Mouse (Mus musculus): ENCODE results near the gene Sgpp2.
A peak's percentile ranks its signal among the peaks of the same experiment; 100 is the strongest.

Gene Sgpp2

GRCm38 (mm10) chr1:78409396-78409795, 99.3 kb downstream of the Sgpp2 start:
- no peak for DNase-seq

DNA sequence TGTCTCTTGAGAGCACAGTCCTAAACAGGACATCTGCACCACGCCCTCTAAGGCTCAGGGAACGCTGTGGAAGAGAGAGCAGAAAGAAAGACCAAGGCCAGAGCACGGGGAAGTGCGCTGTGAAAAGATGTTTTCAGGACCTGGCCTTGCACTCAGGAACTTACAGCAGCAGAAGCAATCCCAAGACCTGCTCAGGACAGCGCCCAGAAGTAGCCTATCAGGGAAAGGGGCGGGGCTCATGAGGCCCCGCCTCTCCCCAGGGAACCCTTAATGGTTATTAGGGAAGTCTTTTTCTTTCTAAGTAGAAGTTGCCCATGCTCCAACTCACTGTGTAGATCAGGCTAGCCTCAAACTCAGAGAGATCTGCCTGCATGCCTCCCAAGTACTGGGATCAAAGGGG, 102.5 kb downstream of the Sgpp2 start:
- no peak for DNase-seq

- DNase-seq: no peak
Measured at GRCm38 (mm10) chr1:78414421-78414820, 104.3 kb downstream of the Sgpp2 start.

GRCm38 (mm10) chr1:78417154-78417911, 107.2 kb downstream of the Sgpp2 start:
- DNase-seq: no peak

- DNase-seq: peak; percentile 72 to 73
Measured at GRCm38 (mm10) chr1:78419593-78419992, 109.4 kb downstream of the Sgpp2 start.

DNA sequence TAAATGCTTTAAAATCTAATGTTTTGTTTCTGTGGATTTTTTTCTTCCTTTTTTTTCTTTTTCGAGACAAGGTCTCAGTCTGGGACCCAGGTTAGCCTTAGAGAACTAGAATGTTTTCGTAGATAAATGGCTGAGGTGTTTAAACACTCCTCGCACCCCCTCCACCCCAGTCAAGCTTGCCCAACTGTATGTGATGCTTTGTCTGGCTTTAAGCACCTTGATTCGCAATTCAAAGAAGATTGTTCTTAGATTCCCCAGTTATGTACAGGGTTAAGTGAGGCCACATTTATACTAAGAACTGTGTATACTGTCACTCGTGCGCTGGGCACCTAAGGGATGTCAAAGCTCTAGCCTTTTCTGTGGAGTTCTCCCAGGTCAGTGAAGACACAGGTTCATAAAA, 110.1 kb downstream of the Sgpp2 start:
- DNase-seq: no peak

GRCm38 (mm10) chr1:78421749-78422148, 111.6 kb downstream of the Sgpp2 start:
- no peak for DNase-seq

DNA sequence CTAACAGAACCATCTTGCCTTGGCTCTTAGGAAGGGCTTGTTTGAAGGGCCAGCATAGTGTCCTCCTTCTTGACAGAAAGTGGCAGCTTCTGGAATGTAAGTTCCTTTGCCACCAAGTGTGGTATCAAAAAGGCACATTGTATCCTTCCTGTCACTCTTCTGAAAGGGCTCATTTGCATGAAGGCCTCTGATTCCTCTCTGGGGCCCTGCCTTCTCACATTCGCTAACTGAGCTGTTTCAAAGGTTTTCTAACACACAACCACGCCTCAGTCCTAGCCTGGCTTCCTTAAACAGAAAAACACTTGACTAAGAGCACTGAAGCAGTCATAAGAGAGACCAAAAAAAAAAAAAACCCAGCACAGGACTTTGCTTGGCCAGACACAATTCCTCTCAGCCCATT, 112.4 kb downstream of the Sgpp2 start:
- peak; percentile 43 to 50 for DNase-seq

DNA sequence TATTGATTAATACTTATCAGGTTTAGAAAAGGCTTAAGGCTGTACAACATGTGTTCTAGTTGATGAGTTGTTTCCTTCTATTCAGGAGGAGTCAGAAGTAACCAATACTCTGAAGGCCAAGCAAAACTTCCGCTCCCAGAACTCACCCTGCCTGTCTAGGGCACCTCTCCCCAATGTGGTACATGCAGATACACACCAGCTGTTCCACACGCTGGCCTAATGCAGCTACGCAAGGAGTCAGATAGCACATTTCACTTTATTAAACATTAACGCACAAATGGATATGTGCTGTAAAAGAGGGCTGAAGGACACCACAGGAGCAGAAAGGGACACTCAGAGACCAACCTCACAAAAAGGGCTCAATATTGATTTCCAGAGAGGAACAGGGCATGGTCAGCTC, 114.7 kb downstream of the Sgpp2 start:
- DNase-seq: no peak

- DNase-seq: no peak
Measured at GRCm38 (mm10) chr1:78425309-78425708, 115.2 kb downstream of the Sgpp2 start.

GRCm38 (mm10) chr1:78425793-78426700, 115.9 kb downstream of the Sgpp2 start:
- no peak for DNase-seq

DNA sequence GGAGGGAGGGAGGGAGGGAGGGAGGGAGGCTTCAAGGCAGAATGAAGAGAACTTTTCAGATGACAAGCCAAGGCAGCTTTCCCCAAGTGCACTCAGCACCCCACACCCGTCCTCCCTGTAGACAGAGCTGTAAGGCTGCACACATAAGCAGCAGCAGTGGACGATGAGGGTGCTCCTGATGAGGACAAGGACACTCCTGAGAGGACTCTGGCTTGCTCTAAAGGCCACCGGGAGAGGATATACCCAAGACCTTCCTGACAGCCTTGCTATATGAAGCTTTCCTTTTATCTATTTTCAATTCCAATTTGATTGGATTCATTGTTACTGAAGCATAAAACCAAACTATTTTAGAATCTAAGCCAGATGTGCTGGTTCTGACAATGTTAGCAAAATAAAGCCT, 116.7 kb downstream of the Sgpp2 start:
- no peak for DNase-seq

GRCm38 (mm10) chr1:78428851-78429250, 118.7 kb downstream of the Sgpp2 start:
- no peak for DNase-seq

DNA sequence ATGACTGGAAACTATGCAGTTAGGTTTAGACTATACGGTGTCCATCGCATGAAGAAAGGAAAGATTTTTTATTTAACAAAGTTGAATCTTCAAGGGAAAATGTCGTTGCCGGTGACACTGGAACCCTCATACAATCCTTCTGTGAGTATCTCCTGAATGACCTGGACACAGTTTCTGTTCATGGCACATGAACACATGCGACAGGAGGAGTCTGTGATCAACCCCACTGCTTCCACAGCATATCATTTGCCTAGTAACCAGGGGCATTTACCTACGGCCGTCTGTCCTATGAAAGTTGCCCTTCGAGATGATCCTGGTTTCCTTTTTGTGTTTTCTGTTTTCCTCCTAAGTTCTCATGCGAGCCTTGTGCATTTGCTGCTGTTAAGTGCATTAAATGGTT, 123.3 kb downstream of the Sgpp2 start:
- no peak for DNase-seq

DNA sequence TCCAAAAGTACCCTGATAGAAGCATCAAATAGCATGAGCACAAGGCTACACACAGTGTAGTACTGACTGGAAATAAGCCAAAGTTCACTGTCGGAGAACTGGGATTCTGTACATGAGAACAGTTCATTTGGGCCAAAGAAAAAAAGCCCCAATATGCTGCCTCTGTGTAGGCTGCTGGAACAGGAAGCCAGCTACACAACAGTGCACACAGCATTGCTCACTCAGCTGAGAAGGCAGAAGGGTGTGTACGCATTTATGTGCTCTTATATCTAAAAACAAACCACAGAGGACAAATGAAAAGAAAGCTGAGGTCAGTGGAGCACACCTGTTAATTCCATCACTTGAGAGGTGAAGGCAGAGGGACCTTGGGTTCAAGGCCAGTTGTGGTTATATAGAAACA, 125.8 kb downstream of the Sgpp2 start:
- peak; percentile 37 to 50 for DNase-seq

DNA sequence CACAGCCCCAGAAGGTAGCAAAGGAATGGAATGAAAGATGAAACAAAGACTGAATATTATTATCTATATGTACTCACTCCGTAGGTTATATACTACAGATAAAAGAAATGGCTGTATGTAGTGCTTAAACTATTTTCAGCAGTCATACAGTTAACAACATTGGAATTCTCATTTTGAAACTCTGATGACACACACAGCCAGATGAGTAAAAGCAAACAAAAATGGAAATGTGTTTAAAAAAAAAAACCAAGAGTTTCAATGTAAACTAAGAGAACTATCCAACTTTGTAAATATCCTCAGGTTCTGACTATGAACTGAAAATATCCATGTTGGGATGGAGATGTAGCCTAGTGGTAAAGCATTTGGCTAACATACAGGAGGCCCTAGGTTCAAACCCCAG, 126.3 kb downstream of the Sgpp2 start:
- DNase-seq: no peak

- DNase-seq: no peak
Measured at GRCm38 (mm10) chr1:78437150-78437549, 127.0 kb downstream of the Sgpp2 start.

DNA sequence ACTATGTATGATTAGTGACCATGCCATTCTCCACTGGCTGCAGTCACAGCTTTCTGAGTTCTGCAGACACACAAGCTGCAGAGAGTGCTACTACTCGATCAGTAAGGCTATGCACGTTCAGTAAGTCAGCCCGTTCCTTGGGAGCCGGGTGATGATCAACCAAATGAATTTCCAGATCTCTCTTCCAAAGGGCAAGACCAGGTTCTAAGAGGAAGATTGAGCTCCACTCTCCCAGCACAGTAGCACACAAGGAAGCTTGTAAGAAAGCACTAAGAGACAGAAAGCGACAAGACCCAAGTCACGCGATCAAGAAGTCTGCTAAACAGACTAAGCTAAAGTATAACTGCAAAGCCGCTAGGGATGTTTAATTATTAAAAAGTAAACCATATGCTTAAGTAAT, 130.6 kb downstream of the Sgpp2 start:
- DNase-seq: no peak

DNA sequence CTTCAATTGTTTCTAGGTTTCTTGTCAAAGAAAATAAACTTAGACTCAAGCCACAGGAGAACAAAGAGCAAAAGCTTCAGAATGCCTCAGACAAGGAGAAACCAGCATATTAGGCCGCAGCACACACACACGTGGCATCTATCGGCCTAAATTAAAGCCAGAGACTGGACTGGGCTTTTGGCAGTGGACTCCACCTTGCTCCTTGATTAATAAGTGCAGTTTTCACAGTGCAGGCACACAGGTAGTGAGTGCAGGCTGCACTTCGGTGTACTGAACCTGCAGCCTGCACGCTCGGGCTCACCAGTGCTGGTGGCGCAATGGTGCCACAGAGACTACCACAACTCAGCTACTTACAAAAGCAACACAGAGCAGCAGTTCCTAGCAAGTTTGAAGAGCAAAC, 132.9 kb downstream of the Sgpp2 start:
- DNase-seq: no peak

GRCm38 (mm10) chr1:78446232-78446631, 136.1 kb downstream of the Sgpp2 start:
- no peak for DNase-seq

DNA sequence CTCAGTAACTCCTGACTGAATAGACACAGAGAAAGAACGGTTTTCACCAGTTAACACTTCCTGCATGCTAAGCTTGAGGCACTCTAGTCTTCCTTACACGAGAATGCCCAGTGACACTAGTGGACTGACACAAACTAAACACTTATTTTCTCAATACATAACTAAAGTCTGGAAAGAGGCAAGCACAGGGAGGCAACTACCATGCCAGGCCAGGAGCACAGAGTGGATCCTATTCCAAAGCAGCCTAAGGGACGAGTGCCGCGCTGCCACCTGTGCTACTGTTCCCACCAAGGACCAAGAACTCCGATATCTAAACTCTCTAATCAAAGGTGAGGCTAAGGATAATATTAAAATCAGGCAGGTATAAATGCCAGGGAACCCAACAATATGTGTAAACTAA, 136.6 kb downstream of the Sgpp2 start:
- DNase-seq: no peak

GRCm38 (mm10) chr1:78448091-78448490, 137.9 kb downstream of the Sgpp2 start:
- DNase-seq: no peak

- no peak for DNase-seq
Measured at GRCm38 (mm10) chr1:78451070-78451854, 141.1 kb downstream of the Sgpp2 start.
